Mouse (Mus musculus): ENCODE measurements at regions not wholly inside any gene's neighbourhood (a gene's known extent, or its start where the extent isn't known, plus 50 kb on each side); places are given as distances from the start of the nearest gene placed in this dataset.

DNA sequence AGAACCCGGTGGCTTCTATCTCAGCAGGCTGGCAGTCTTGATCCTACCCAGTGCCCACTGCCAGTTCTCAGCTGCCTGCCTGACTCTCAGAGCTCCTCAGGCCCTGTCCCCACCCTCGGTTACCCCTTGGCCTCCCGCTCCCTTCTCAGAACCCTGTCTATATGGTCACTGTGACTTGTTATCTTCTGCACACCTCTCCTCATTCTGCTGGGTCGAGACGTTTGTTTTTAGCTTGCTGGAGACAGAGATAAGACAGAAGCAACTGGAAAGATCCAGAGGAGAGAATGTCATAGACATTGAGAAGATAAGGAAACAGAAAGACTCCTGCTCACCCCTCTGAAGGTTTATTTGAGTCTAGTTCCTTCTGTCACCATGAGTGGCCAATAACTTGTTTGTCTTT, 53.8 kb upstream of the Phc1 start:
- TF ChIP-seq CTCF (IDR thresholded peaks at IDR 0.05; ENCODE audit: extremely low read depth, insufficient read depth, insufficient read length, insufficient replicate concordance) (no peak), POLR2A (IDR thresholded peaks at IDR 0.05; ENCODE audit: low read depth, low read length) (no peak)

All from spleen, adult 2 months (tissue).